Mouse (Mus musculus) urinary bladder, postnatal 4 days (tissue): ENCODE results near the gene Fam98a.

Experiments used
- DNase-seq, 2 experiments: peaks; one replicate each; pipeline ENCODE4 v3.0.0; 2021 to 2022; ENCODE audit warnings: low spot score in 2 of 2

Fam98a gene

DNA sequence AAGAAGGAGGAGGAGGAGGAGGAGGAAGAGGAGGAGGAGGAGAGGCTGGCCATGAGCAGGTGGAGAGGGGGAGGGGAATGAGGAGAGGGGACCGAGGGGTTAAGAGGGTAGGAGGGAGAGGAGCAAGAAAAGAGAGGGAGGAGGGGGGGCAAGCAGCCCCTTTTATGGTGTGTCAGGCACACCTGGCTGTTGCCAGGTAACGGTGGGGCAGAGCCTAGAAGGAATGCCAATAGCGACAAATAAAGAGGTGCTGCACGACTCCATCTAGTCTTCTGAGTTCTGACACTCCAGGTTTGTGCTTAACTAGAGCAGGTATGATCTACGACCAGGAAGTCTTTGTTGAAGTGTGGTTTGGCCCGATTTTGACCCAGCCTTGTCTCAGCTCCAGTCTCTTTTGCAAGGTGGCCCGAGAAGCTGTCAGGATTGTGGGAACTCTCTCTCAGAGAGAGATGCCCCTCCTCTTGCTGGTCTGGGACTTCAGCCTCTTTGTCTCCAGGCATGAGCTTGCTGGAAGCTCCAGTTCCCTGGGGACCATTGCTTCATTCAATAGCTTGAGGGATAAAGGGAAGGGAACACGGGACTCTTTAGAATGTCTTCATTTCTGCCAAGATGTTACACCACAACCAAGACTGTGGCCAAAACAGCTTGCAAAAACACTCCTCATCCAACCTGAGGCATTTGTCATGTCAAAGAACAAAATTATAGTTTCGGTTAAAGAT lies 29.2 kb downstream of the Fam98a start:
- no peak for DNase-seq

DNA sequence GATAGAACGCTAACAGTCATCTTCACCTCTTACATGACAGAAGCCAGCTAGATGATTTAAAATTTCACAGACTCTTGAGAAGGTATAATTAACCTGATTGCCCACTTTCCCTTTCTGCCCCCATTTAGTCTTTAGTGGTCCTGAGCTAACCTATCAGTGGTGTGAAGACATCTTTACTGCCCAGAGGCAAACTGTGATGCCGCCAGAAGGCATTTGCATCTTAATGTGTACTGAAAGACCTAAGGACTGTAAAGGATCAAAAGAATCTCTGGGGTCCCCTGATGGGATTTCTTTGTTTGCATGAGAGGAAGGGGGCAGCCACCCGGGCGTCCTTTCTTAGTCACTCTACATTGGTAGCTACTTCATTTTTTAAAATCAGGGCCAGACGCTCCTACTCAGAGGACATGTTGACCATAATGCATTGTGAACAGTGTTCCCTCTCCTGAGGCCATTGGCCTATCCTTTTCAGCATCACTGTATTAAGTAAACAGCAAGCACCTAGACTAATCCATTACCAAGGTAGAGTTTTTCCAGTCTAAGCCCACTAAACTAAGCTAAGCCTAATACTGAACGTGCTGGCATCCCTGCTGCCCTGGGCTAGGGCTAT lies 30.4 kb downstream of the Fam98a start:
- DNase-seq = no peak

DNA sequence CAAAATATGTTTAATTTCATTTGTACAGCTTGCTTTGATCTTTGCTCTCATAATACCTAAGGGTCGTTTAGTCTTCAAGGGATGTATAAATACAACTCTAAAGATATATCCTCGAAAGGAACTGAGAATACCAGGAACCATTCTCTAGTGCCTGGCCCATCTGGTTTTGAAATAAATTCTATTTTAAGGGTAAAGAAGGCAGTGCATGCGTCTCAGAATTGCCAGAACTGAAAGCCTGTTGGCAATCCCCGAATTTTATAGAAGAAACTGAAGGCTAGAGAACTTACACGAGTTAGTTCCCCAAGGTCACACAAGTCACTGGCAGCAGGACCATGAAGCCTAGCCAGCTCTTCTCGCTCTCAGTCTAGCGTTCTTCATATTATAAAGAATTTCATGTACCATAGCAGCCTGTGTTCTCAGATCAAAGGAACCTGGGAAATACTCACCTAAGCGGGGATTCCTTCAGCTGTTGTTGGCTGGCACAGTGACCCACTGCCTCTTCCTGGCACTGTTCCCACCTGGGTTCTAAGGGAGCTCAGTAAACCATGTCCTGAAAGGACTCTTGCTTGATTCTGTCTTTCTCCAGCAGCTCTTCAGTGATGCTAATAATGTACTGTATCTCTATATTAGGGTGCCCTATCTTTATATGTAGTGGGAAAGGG lies 32.4 kb downstream of the Fam98a start:
- DNase-seq = no peak

DNA sequence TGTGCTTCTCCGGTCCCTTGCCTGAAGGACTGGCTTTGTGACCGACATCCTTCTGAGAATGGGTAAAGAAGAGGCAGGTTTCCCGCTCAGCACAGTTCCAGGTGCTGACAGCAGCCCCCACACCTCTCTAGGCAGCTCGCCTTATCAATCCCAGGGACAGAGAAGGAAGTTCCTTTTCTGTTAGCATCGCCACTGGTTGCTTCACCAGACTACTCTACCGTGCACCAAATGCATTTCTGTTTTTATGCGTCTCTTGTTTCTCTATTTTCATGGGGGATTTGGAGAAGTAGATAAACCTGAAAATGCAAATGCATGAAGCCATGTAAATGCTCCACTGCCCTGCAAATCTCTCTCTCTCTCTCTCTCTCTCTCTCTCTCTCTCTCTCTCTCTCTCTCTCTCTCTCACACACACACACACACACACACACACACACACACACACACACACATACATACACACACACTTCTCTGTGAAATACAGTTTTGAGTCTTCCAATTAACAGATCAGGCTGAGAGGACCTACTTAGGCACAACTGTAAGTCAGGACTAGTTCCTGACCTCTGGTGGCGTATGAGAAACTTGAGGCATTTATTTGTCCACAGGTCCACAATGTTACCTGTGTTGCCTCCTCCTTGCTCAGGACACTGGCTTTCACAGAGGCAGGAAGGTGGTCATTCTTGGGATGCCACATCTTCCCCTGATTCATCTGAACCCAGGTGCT lies 33.4 kb downstream of the Fam98a start:
- no peak for DNase-seq

DNA sequence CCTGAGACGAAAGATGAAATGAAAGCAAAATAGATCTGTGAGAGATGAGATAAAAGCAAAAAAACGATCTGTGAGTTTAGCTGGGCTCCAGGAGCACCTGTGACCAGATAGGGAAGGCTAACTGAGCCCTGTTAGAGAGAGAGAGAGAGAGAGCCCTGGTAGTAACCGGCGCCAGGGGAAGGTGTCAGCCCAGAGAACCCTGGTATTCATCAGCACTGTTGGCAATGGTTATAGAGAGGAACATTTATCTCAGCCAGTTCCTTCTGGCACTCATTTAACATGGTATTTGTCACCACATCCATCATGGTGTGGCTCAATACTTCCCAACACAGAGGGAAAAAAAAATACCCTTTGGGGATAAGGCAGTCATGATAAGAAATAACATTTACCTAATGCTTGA lies 35.2 kb downstream of the Fam98a start:
- DNase-seq = no peak

DNA sequence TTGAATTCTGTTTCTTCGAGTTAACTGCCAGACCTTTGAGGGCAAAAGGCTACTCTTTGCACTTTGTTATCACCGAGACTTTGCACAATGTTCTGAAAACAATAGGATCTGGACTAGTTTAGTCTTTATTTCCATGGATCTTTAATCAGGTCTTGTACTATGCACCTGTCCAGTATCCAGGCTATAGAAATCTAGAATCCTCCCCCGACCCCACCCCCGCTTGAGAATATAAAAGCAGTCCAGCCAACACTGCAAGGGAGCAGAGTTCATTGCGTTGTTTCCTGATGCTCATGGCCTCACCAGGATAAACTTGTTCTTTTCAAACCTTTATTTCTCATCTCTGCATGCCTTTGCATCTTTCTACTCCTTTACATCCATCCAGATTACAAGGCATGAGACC lies 42.5 kb downstream of the Fam98a start:
- DNase-seq = no peak

GRCm38 (mm10) chr17:75506708-75507641 lies 44.8 kb downstream of the Fam98a start:
- no peak for DNase-seq

GRCm38 (mm10) chr17:75506097-75506675 lies 45.6 kb downstream of the Fam98a start:
- DNase-seq = no peak

DNA sequence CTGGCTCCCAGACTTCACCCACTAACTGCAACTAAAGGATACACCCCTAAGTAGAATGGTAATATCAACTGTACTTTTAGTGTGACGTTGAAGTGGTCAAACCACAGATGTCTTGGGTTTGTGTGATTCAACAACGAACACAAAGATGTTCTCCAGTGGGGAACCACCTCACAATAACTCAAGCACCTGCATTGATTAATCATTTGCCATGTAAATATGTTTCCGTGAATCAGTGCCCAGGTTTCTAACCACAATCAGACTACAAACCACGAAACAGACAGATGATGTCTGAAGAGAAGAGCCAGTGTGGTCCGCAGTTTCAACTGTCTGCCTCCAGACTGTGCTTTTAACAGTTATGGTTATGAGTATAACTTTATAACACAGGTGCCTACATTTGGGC lies 46.7 kb downstream of the Fam98a start:
- no peak for DNase-seq

DNA sequence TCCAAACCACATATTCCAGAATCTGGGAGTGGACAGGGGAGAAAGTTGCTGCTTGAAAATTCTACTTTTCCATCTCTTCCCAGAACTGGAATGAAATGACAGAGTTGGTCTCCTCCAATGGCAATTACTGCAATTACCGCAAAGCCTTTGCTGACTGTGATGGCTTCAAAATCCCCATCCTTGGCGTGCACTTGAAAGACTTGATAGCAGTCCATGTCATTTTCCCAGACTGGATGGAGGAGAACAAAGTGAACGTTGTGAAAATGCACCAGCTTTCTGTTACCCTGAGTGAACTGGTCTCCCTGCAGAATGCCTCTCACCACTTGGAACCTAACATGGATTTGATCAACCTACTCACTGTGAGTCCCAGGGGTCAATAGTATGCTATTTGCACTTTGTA lies 48.7 kb downstream of the Fam98a start:
- DNase-seq = no peak

DNA sequence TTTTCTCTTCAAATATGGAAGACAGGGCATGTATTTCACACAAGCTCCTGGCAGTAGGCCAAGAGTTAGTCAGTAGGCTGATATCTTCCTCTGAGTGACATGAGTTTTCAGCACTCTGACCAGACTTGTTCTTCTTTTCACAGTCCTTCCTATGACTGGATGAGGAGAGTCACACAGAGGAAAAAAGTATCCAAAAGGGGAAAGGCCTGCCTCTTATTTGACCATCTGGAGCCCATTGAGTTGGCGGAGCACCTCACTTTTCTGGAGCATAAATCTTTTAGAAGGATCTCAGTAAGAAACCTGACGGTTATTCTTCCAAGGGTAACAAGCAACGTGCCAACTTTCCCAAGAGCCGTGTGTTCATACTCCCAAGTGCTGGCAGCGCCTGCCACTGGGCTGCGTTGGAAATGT lies 53.5 kb downstream of the Fam98a start:
- no peak for DNase-seq

DNA sequence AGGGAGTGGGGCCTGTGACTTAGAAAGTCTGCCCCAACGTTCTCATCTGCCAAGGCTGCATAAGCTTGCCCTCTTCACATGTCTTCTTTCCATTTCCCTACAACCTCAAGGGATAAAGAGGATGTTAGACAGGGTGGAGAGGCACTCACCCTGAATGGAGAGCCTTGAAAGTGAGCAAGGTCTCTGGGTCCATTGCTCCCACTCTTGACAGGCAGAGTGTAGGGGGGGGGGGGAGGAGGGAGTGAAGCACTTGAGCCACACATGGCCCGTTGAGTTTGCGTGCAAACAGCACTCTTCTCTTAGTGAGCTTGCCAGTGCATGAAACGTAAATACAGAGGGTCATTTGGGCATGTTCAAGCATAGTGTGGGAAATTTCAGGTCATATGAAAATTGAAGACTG lies 56.5 kb downstream of the Fam98a start:
- DNase-seq = no peak
